Mouse (Mus musculus): ENCODE results near the gene Uvrag.

- TF ChIP-seq GATA1 (IDR thresholded peaks at IDR 0.05; ENCODE audit: borderline replicate concordance, low read length), result no peak
- TF ChIP-seq FLI1 (IDR thresholded peaks at IDR 0.05; ENCODE audit: low read length), result no peak
Observed at GRCm38 (mm10) chr7:98938621-98939020, 202.3 kb downstream of the Uvrag start.
